Mouse (Mus musculus) lung, postnatal 0 days (tissue): ENCODE measurements around the gene Mrpl42. TPM values are rescaled to one million over a fixed set of nuclear protein-coding genes. Genes with fewer than 3 reads are reported as not detected.

Experiments
- ATAC-seq: fragments of 200-750 bp; cut with Nextera tagmentation; 2 replicates; pipeline ENCODE4 v1.8.0; 2017; ENCODE audit warnings: moderate library complexity
- DNase-seq: peaks from one replicate; pipeline ENCODE4 v3.0.0-alpha.2; 2016; ENCODE audit warnings: low spot score
- H3K27ac ChIP-seq: fragments of 300-500 bp; sonication (generic); 2 replicates; pipeline ENCODE4 v1.5.1; 2014; ENCODE audit warnings: antibody characterized with exemption, mild to moderate bottlenecking, low read length, mixed read lengths
- H3K27me3 ChIP-seq: fragments of 300-500 bp; sonication (generic); replicated peaks from 2 replicates; pipeline ENCODE4 v1.6.1; 2014; ENCODE audit warnings: low read length, mixed read lengths; ENCODE audit not compliant: insufficient read depth
- H3K36me3 ChIP-seq: fragments of 300-500 bp; sonication (generic); 2 replicates; pipeline ENCODE4 v1.6.1; 2014; ENCODE audit warnings: low read length, mixed read lengths; ENCODE audit not compliant: insufficient read depth
- H3K4me1 ChIP-seq: fragments of 300-500 bp; sonication (generic); 2 replicates; pipeline ENCODE4 v1.6.1; 2014; ENCODE audit warnings: antibody characterized with exemption, low read depth, low read length, mixed read lengths; ENCODE audit not compliant: insufficient read depth
- H3K4me2 ChIP-seq: fragments of 300-500 bp; sonication (generic); replicated peaks from 2 replicates; pipeline ENCODE4 v1.6.1; 2014; ENCODE audit warnings: low read depth, mild to moderate bottlenecking, low read length, moderate library complexity, mixed read lengths
- H3K4me3 ChIP-seq: fragments of 300-500 bp; sonication (generic); 2 replicates; pipeline ENCODE4 v1.5.1; 2014; ENCODE audit warnings: low read depth, low read length
- H3K9ac ChIP-seq: fragments of 300-500 bp; sonication (generic); replicated peaks from 2 replicates; pipeline ENCODE4 v1.6.1; 2014; ENCODE audit warnings: low read depth, mild to moderate bottlenecking
- H3K9me3 ChIP-seq: fragments of 300-500 bp; sonication (generic); 2 replicates; pipeline ENCODE4 v1.6.1; 2016; ENCODE audit warnings: low read length, mixed read lengths
- CTCF ChIP-seq: IDR thresholded peaks from 2 replicates; pipeline ENCODE4 v1.5.1; 2016; ENCODE audit warnings: antibody characterized with exemption, mild to moderate bottlenecking
- EP300 ChIP-seq: IDR thresholded peaks from 2 replicates; pipeline ENCODE4 v1.6.1; 2016; ENCODE audit warnings: antibody characterized with exemption, mild to moderate bottlenecking, control low read depth
- WGBS: fragments of 180-500 bp; shearing (Covaris S2); extraction: QIAGEN DNeasy Blood & Tissue Kit; methylation state at CpG from one replicate; pipeline ENCODE4 v1.1.7; 2014; 5-methylcytosine and 5-hydroxymethylcytosine counted together
- polyA plus RNA-seq: library from polyadenylated mRNA; unstranded; fragments of >200 nt; fragmentation: Nextera tagmentation; extraction: Ambion mirVana; gene quantifications from 2 replicates; pipeline ENCODE4 v1.2.1, GENCODE M21; 2015

Mrpl42 gene
- polyA plus RNA-seq, 1 experiment from 2014 or later, result 163 TPM

GRCm38 (mm10) chr10:95468894-95469293 lies 32.8 kb downstream of the Mrpl42 start:
- Histone ChIP-seq H3K4me2 (no peak overlapping the region), H3K4me1 (no peaks in the 10 kb centered on the region), H3K27ac (no peak overlapping the region), H3K9me3 (no peaks in the 10 kb centered on the region), H3K4me3 (no peak overlapping the region), H3K36me3 (no peaks in the 10 kb centered on the region), H3K9ac (no peak overlapping the region), H3K27me3 (no peaks in the 10 kb centered on the region)
- TF ChIP-seq EP300, result no peak
- no peak for TF ChIP-seq CTCF
- 72% methylated on average over 3 of the region's 4 CpGs for WGBS
- ATAC-seq (no peak), DNase-seq (no peak)

DNA sequence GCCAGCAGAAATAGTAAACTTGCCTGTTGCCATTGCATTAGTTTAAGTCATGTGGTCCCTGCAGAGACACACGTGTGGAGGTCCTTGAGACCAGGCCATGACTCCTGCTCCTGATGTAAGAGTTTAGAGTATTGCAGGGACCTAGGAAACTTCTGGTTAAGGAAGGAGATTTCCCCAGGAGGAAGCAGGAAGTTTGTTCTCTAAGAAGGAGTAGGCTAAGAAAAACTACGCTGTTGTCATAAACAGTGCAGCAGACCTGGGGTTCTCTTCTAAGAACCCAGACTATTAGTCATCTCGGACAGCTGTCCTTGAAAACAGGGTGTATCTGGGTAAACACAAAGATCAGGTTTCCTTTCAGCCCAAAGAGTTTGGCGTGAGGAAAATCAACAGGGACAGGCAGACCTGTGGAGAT lies 36.2 kb downstream of the Mrpl42 start:
- peak; percentile 88 for DNase-seq
- TF ChIP-seq EP300 (peak; percentile 91), CTCF (no peak)
- Histone ChIP-seq H3K9ac (no peak overlapping the region), H3K36me3 (no peaks in the 10 kb centered on the region), H3K27ac (peak overlapping the region; percentile 64; the same call in 1 of the 2 replicates), H3K4me3 (no peak overlapping the region), H3K4me2 (no peak overlapping the region), H3K27me3 (no peaks in the 10 kb centered on the region), H3K4me1 (no peaks in the 10 kb centered on the region), H3K9me3 (no peaks in the 10 kb centered on the region)
- peak; percentile 86 for ATAC-seq
- 14% methylated on average over 4 of the region's 4 CpGs for WGBS

- Histone ChIP-seq H3K9me3 (no peaks in the 10 kb centered on the region), H3K4me2 (no peak overlapping the region), H3K36me3 (no peaks in the 10 kb centered on the region), H3K27ac (no peak overlapping the region), H3K4me3 (no peak overlapping the region), H3K4me1 (no peaks in the 10 kb centered on the region), H3K27me3 (no peaks in the 10 kb centered on the region), H3K9ac (no peak overlapping the region)
- ATAC-seq (no peak), DNase-seq (no peak)
- 90% methylated on average over 6 of the region's 6 CpGs for WGBS
- TF ChIP-seq CTCF (no peak), EP300 (no peak)
These were observed 37.2 kb downstream of the Mrpl42 start for GRCm38 (mm10) chr10:95464527-95464926.

DNA sequence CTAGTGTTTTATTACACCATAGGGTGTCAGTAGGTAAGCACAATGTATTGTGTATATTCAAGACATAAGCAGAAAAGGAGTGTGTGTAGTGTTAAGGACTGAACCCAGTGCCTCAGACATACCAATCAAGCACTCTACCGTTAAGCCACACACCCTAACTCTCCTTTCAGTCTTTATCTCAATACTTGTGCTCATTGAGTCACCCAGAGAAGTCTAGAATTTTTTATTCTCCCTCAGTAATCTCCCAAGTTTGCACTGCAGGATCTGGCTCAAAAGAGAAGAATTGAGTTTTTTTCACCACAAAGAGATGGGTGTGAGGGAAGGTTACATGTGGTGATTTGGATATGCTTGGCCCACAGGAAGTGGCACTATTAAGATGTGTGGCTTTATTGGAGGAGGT lies 39.5 kb downstream of the Mrpl42 start:
- DNase-seq (no peak), ATAC-seq (no peak)
- TF ChIP-seq EP300, result no peak
- TF ChIP-seq CTCF, result no peak
- H3K9me3 ChIP-seq, result no peaks in the 10 kb centered on the region
- H3K4me2 ChIP-seq, result no peak overlapping the region
- no peaks in the 10 kb centered on the region for H3K4me1 ChIP-seq
- H3K4me3 ChIP-seq, result no peak overlapping the region
- H3K27me3 ChIP-seq, result no peaks in the 10 kb centered on the region
- no peaks in the 10 kb centered on the region for H3K36me3 ChIP-seq
- WGBS, result 44% methylated on average over 1 of the region's 1 CpGs
- H3K27ac ChIP-seq, result no peak overlapping the region
- H3K9ac ChIP-seq, result no peak overlapping the region

- ATAC-seq, result no peak
- Histone ChIP-seq H3K4me1 (no peaks in the 10 kb centered on the region), H3K4me2 (no peak overlapping the region), H3K36me3 (no peaks in the 10 kb centered on the region), H3K27ac (no peak overlapping the region), H3K9ac (no peak overlapping the region), H3K27me3 (no peaks in the 10 kb centered on the region), H3K4me3 (no peak overlapping the region), H3K9me3 (no peaks in the 10 kb centered on the region)
- no peak for DNase-seq
- WGBS, result 42% methylated on average over 4 of the region's 4 CpGs
- TF ChIP-seq EP300, result no peak
- TF ChIP-seq CTCF, result no peak
These were observed 40.6 kb downstream of the Mrpl42 start for GRCm38 (mm10) chr10:95461053-95461553.

DNA sequence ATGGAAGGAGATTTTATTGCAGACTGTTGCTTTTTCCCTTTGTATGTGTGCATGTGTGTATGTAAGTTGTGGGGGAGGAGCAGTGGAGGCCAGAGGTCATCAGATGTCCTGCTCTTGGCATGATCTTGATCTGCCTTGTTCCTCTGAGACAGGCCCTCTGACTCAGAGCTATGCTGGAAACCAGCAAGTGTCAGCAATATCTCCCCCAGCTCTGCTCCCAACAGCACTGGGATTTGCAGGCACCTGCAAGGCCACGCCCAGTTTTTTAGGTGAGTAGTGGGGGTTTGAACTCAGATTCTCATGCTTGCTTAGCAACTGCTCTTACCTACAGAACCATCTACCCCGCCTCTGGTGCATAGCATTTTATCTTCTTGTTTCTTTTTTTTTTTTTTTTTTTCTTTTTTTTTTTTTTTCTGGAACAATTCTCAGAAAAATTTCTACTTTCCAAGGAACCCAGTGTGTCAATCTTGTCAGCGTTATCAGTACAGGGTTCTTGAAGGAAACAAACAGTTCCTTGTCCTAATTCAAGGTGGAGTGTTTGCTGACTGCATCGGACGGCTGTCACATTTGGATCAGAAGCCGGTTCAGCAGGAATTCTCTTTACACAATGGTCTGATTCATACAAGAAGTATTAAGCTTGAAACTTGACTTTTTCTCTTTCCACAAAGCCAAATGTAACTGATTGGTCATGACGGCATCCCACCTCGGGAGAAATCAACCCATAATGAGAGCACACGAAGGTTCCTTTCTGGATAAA lies 43.5 kb downstream of the Mrpl42 start:
- Histone ChIP-seq H3K9ac (no peak overlapping the region), H3K9me3 (no peaks in the 10 kb centered on the region), H3K4me3 (no peak overlapping the region), H3K36me3 (no peaks in the 10 kb centered on the region), H3K4me1 (no peaks in the 10 kb centered on the region), H3K27me3 (no peaks in the 10 kb centered on the region), H3K27ac (peak overlapping the region; percentile 6; the same call in 1 of the 2 replicates), H3K4me2 (no peak overlapping the region)
- WGBS, result 53% methylated on average over 9 of the region's 9 CpGs
- no peak for TF ChIP-seq CTCF
- peak; percentile 97 for TF ChIP-seq EP300
- peak; percentile 93 for DNase-seq
- peak; percentile 90 for ATAC-seq
